In genomic region chr17:5057944-5058720, GRCm38 (mm10) we compare ENCODE assay signal across 8 mouse cellular contexts.
DNase-seq lines count a peak whose midpoint lies in the region; TF ChIP-seq lines count a peak whose summit lies in the region.

No protein-coding gene starts in this region.

- intact Hi-C loops in left cerebral cortex, postnatal 25 days (cut with DNase I), result no loop called here

- H3K4me1 ChIP-seq in lung, adult 2 months (ENCODE audit: control insufficient read depth, insufficient read depth, low read length), result peaks cover 25% of the 10 kb centered on the region

- H3K4me3 ChIP-seq in lung, adult 2 months (replicated peaks; ENCODE audit: extremely low read depth, low read depth, low read length), result no peak overlapping the region

- DNase-seq in left cerebral cortex, postnatal 25 days (ENCODE audit: low spot score in 2 of 2), result peak; percentile 13 to 27
- no peak for DNase-seq in left cerebral cortex, adult 9 months (ENCODE audit: low spot score in 2 of 2)
- peak; percentile 83 for DNase-seq in embryo, embryonic 11 days
- peak; percentile 49 for DNase-seq in heart, adult 8-10 months (ENCODE audit: low spot score)
- peak; percentile 59 for DNase-seq in kidney, adult 18-20 months
- peak; percentile 48 for DNase-seq in lung, adult 2 months
- peak; percentile 43 for DNase-seq in ovary, adult 18-20 months (ENCODE audit: low spot score)
- DNase-seq in thymus, postnatal 10 days (ENCODE audit: low spot score in 2 of 2), result no peak

- WGBS in lung, adult 2 months, result 17% methylated on average over 10 of the region's 10 CpGs

- no peak for TF ChIP-seq CTCF in lung, adult 2 months (IDR thresholded peaks at IDR 0.05; ENCODE audit: insufficient read depth, low read length)

- no peak for TF ChIP-seq POLR2A in lung, adult 2 months (IDR thresholded peaks at IDR 0.05; ENCODE audit: borderline replicate concordance, extremely low read depth, low read depth, low read length)

Comparison
In these comparisons a context has a peak if more than half of its experiments do, and no peak if none do; other contexts are left out.
1. DNase-seq: peak in left cerebral cortex, postnatal 25 days (2 of 2), embryo, embryonic 11 days (single experiment), heart, adult 8-10 months (single experiment), kidney, adult 18-20 months (single experiment), lung, adult 2 months (single experiment) and ovary, adult 18-20 months (single experiment); none in left cerebral cortex, adult 9 months (0 of 2) and thymus, postnatal 10 days (0 of 2).